Mouse (Mus musculus): ENCODE data around the gene Ngfr. TPM values are rescaled to one million over a fixed set of nuclear protein-coding genes. Genes with fewer than 3 reads are reported as not detected.

Ngfr gene
- polyA plus RNA-seq, 1 experiment: 4.2 TPM

DNA sequence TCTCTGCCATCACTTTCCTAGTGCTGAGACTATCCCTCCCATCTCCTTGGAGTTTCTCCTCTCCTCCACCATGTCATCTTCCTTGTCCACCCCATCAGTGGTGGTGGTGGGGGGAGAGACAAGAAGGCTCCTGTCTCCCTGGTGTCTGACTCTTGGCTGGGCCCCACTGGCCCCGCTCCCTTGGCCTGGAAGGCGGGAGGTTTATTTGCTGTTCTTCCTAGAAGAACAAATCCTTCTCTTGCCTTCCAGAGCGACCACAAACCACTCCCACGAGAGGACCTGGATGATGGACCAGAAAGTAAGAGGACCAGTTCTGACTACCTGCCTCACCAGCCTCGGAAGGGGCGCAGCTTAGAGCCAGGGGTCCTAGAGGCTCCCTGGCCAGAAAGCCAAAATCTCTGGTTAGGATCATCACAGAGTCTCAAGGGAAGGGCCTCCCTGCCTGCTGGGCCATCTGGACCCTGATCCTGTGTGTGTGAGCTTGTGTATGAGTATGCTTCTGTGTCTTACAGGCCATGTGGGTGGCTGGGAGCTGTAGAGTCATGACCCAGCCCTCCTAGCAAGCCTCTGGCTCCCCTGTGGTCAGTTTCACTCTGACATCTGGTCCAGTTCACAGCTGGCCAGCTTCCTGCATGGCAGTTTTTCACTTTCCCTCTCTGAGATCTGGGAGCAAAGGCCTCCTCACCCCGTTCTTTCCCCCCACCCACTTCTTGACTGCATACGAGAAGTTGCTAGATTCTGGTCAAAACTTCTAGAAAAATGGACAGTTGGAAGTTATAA is 19.4 kb downstream of the Ngfr start:
- no peak for DNase-seq (ENCODE audit: low spot score)

DNA sequence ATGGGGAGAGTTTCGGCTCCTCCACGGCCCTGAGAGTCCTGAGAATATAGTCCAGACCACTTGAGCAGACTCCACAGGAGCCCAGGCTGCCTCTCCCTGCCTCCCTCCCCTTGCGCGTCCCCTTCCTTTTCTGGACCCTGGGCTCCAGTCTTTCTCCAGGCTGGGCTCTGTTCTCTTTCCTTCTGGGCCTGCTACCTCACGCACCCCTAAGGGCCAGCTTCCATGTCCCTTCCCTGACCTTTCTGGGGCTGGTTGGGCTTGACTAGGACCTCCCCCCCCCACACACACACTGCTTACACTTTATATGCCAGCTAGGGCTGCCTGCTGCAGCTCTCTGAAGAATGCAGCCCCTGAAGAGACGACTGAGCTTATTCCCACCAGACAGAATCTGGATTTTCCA is 20.2 kb downstream of the Ngfr start:
- DNase-seq (ENCODE audit: low spot score): no peak

DNA sequence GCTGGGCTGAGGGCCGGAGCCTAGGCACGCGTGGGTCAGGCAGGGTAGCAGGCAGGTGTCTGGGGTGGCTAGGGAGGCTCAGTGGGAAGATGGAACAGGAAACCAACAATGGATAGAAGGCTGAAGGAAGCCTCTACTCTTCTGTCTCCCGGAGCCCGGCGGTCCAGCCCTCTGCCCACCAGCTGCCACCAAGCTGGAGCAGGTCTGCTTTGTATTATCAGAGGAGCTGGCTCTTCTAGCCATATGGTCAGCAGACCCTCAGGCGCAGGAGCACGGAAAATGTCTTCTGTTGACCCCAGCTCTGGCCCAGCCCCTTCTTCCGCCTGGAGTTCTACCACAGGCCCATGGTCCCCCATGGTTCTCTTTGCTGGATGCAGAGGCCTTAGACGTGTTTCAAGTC is 22.2 kb downstream of the Ngfr start:
- DNase-seq (ENCODE audit: low spot score): no peak

DNA sequence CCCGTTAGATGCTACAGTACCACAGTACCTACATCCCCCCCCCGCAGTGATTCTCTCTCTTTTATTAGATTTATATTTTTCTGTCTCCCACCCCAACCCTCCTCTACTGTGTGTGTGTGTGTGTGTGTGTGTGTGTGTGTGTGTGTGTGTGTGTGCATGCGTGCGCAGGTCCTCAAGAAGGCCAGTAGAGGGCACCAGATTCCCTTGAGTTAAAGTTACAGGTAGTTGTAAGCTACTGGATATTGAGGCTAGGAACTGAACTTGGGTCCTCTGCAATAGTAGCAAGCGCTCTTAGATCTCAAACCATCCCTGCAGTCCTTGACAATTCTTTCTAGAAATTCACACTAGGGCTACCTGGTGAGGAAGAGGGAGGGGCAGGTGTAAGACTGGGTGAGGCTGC is 23.7 kb downstream of the Ngfr start:
- DNase-seq (ENCODE audit: low spot score): no peak

DNA sequence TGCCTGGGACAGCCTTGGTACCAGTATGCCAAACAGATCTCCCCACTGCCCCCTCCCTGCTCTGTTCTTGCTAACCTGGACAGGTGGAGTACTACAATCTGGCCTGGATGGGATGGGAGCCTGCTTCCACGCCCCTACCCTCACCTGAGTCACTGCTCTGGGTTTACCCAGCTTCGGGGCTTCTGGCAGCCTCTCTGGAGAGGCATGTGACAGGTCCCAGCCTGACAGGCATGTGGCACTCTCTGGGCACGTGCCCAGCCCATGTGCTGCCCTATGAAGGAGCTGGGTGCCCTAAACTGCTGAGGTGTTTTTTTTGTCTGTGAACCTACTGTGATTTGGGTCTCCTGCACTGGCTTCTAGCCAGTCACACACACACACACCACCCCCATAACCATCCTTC is 26.8 kb downstream of the Ngfr start:
- no peak for DNase-seq (ENCODE audit: low spot score)

DNA sequence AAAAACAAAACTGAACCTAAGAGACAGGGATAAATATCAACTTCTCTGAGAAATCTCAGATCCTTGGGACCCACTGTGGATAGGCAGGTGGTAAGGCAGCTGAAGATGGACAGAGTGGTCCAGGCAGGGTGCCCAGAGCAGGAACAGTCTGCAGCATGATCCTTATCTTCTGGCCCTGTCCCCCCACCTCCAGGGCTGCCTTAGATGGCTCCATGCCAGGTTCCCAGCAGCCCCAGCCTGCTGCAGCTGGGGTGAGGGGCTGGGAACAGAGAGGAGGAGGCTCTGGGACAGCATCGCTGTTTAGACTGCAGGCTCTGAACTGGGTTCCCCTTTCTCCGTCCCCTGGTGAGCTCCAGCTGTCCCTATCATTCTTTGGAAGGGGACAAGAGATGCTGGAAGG is 27.8 kb downstream of the Ngfr start:
- DNase-seq (ENCODE audit: low spot score): no peak

DNA sequence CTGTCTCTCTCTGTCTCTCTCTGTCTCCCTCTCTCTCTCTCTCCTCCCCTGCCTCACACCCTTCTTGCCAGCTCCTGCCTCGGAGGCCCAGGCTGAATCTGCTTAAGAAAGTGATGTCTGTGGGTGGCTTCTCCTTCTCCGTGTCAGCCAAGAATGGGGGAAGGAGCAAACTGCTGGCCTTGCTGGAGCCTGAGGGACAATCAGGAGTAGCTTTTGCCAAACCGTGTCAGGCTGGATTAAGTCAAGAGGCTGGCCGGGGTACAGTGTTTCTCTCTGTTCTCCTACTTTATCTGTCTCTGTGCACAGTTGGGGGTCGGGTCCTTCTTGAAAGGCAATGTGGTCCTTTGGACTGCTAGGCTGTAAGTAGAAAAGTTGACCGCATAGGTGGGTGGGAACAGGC is 29.8 kb downstream of the Ngfr start:
- DNase-seq (ENCODE audit: low spot score): no peak

DNA sequence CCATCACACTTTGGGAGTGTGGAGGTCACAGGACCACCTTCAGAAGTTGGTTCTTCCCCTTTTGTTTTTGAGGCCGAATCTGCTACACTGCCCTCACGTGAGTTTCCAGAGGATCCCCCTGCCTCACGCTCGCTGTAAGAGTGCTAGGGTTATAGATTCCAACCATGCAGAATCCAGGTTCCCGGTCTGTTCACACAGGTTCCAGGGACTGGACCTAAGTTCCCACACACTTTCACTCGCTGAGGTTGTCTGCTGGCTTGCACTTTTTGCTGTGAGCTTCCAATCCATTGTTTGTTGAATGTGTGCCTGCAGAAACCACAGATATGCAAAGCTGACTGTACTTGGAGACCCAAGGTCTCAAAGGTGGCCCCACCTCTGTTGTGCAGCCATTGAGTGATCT is 30.5 kb downstream of the Ngfr start:
- no peak for DNase-seq (ENCODE audit: low spot score)

DNA sequence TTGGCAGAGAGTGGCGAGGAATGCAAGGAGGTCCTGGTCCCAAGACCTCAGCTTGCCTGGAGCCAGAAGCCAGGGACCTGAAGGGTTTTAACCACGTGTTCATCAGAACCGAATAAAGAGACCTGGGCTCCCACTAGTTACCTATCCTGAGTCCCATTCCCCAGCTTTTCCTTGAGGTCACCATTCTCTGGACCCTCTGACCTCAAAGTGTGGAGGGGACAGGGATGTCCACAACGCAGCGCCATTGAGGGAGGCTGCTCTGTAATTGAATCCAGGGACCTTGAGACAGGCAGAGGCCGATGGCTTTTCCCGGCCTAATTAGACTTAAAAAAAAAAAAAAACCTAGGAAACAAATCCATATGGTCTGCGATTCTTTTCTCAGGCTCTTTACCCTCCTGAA is 32.3 kb downstream of the Ngfr start:
- DNase-seq (ENCODE audit: low spot score): no peak

DNA sequence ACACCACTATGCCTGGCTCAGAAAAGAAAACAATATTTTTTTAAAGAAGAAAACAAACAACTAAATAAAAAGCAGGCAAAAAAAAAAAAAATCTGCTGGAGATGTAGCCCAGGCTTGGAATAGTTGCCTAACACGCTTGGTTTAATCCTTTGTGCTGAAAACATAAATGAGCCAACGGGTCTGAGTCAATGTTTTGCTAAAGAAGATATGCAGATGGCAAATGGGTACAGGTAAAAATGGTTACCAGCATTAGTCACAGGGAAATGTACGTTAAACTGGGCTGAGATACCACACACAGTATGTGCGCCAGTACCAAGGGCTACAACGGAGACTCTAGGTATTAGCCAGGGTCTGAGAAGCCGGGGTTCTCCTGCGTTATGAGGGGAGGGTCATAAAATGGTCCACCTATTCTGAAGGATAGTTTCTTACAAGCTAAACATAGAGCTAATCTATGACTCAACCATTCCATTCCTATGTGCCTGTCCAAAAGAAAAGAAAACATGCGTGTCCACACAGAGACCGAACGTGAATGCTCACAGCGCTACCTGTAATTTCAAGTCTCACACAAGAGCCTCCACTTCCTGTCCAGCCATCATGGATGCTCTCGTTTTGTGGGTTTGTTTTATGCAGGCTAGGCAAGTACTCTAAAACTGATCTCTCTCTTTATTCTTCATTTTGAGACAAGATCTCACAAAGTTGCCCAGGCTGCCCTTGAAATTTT is 37.1 kb downstream of the Ngfr start:
- DNase-seq (ENCODE audit: low spot score): no peak

DNA sequence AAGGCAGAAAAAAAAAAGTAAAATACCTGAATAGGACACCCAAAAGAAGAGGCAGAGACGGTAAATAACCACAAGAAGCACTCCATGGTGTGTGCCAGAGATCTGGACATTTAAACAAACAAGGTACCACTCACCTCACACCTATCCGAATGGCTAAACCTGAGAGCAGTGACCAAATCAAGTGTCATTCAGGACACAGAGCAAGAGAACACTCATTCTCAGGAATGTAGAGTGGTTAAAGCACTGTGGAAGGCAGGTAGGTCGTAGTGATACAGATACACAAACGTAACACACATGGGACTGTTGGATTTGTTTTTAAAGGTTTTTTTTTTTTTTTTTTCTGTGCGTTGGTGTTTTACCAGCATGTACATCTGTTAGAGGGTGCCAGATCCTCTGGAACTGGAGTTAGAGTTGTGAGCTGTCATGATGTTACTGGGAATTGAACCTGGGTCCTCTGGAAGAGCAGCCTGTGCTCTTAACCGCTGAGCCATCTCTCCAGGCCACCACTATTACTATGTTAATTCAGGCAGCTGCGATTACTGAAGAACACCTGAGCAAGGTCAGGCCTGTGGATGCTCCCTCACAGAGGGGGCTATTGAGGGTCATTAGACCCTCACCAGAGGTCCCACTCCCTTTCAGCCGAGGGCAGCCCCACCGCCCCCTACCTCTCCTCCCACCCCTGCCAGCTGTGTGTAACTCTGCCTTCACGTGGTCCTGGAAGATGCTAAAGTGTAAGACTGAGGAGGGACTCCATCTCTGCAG is 41.3 kb downstream of the Ngfr start:
- DNase-seq (ENCODE audit: low spot score): no peak

DNA sequence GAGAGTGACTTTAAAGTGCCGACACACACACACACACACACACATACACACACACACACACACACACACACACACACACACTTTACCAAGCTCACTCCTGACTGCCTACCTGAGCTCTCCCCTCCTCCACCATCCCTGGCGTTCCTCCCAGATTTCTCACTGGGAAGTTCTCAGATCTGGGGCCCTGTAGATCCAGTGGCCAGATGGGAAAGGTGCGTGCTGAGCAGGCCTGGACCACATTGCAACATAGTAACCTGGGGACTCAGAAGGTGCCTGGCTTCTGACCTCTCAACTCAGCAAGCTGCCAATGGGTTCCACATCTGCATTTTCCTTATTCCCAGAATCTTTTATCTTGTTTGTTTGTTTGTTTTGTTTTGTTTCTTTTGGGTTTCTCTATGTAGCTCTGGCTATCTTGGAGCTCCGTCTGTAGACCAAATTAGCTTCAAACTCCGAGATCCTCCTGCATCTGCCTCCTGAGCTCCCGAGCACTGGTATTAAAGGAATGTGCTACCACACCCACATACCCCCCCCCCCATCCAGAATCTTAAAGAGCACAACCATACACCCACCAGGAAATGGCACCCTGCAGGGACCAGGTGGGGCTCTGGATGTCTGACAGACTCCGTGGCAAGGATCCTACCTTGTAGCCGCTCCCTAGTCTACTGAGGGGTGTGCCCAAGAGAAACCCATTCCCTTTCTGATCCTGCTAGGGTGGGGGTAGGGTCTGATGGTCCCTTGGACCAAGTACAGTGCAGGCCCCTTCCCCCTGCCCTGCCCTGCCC is 42.8 kb downstream of the Ngfr start:
- DNase-seq (ENCODE audit: low spot score): no peak

DNA sequence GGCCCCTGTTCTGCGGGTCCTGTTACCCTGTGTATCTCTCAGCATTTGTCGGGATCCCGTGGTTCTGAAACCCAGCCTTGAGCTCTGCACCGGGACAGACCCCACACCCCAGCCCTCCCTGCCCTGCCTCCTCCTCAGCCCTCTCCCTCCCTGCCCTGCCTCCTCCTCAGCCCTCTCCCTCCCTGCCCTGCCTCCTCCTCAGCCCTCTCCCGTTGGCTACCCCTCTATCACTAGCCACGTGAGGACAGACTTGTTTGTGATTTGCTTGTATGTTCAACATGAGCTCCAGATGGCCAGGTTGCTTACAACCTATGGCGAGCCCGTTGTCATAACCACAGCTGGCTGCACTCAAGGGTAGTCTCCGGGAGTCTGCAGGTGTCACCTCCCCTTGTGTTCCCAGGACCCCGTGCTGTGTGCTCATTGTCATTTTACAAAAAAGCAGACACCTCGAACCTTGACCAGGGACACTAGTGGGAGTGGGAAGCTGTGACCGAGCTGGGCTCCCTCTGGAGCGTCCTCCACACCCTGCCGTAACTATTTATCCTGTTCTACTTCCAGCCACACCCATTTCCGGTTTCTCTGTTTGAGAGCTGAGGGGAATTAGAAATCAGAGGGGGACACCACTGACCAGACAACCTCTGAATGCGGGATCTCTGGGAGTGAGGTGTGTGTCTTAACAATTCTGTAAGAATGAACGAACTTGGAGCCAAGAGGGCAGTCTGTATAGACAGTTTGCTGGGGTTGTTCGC is 46.7 kb downstream of the Ngfr start:
- no peak for DNase-seq (ENCODE audit: low spot score)

DNA sequence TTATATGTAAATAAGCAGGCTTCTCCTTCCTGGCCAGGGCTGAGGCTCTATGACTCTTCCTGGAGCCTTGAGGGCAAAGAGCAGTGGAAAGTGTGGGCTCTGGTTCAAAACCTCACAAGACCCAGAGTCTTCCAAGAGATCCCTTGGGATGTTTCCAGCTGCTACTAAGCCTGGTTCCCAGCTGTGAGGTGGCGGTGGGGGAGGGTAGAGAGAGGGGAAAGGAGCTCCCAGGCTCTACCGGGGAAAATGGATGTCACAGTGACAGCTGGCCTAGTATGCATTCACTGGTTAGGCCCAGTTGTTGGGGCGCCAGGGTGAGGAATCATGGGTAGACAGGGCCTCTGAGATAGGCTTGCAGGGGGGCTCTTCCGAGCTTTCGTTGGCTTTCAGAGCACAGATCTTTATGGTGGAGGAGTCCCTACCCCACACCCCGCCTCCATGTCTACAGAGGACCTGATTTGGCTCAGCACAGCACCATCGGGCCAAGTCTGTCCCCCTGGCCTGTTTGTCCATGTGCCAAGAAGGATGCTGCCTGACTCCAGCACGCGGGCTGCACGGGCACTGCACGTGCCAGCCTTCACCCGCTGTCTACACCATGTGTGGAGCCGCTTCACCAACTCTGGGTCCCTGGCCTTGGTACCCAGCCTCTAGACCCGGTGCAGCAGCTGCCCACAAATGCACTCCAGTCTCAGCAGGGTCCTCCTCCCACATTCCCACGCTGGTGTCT is 49.0 kb downstream of the Ngfr start:
- no peak for DNase-seq (ENCODE audit: low spot score)

DNA sequence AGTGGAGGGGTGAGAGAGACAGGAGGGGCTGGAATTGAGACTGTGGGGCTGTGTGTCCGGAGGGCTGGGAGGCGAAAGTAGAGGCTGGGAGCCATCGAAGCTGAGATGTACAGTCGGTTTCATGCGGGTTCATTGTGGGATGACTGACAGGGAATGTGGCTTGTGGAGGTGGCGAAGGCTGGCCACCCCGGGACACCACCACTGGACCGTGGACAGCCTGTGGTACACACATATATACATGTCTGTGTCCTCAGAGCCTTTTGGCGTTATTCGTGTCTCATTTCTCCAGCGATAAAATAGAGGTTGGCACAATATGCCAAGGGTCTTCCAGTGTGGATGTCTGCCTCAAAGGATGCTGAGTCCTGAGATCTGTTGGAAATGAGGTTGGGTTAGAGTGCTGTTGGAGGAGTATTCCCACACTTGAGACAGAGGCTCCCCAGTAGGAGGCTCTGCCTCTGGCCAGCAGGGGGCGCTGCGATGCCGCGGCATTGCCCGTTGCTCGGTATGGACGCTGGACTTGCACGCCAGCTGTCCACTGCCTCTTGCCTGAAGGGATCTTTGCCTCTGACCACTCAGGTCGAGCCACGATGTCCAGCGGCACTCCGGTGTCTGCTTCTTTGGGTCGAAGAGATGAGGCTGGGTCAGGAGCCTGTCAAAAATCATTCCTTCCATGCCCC is 53.9 kb downstream of the Ngfr start:
- DNase-seq (ENCODE audit: low spot score): peak; percentile 96

DNA sequence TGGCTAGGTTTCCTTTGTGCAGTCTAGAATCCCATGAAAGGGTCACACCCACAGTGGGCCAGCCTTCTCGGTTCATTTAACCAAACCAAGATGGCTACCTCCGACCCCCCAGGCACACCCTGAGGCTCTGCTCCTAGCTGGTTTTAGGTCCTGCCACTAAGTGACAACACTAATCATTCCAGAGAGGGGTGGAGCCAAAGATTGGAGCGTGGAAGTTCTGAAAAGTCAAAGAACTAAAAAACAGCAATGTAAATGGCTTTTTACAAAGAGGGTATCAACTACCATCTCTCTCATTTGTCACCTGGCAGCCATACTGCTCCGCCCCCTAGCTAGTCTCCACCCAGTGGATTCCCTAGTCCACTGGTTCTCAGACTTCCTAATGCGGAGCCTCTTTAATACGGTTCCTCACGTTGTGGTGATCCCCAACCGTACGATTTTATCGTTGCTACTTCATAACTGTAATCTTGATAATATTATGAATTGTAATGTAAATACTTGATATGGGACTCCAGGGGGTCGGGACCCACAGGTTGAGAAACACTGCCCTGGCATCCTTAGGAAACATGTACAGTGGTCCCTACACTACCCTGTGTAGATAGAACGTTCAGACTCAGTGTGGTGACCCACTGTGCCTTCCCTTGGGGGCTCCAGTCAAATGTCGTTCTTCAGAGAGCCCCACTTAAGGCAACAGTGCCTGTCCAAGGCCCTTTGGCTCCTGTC is 55.0 kb downstream of the Ngfr start:
- DNase-seq (ENCODE audit: low spot score): no peak

DNA sequence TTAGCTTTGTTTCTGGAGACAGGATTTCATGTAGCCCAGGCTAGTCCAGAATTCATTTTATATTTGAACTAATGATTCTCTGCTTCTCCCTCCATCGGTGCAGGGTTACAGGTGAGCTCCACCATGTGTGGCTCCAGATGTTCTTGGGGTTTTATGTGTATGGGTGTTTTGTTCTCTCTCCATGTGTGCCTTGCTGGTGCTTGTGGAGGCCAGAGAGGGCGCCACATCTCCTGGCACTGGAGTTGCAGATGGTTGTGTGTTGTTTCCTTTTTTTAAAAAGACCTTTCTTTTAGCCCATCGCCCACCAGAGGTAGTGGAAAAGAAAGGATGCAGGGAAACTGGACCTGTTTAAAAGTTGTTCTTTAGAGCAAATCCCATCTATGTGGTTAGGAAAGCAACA is 59.3 kb downstream of the Ngfr start:
- DNase-seq (ENCODE audit: low spot score): no peak

DNA sequence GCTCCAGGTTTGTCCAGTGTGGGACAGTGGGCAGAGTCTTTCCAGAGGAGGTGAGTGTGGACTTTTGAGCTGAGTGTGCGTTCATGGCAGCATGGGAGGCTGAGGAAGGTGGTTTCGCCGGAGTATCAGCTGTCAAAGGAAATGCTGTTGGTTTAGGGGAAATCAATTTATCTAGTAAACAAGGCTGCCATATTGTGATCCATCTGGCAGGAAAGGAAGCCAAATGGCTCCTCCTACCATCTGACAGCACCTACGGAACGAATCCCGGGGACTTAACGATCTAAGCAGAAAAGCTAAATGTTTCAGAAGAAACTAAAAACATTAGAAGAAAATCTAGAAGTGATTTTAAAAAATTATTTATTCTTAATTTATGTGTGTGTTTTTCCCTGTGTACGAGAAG is 60.2 kb downstream of the Ngfr start:
- no peak for DNase-seq (ENCODE audit: low spot score)

DNA sequence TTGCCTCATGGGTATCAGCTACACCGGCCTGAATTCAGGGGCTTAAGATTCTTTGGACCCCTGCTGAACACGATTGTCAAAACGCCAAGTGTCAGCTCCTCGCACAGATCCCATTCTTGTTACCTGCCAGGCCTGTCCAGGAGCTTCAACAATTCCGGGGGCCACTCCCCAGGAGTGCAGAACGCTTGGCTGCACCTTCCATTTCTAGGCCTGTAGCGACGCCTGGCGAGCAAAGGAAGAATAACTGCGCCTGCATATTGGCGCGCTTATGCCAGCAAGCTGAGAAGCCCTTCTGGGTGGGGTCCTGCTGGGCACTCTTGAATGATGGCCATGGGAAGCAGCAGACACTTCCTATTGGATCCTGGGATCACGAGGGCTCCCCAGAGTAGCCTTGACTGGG is 66.0 kb downstream of the Ngfr start:
- DNase-seq (ENCODE audit: low spot score): peak; percentile 62
